Mouse (Mus musculus) heart, embryonic 11.5 days (tissue): Measurements from ENCODE around the gene Cldn9. TPM values are rescaled to one million over a fixed set of nuclear protein-coding genes. Genes with fewer than 3 reads are reported as not detected.

Source experiments
- ATAC-seq: fragments of 200-750 bp; cut with Nextera tagmentation; replicated peaks from 2 replicates; pipeline ENCODE4 v1.8.0; 2017; ENCODE audit warnings: moderate library complexity; ENCODE audit not compliant: insufficient number of reproducible peaks, low FRiP score, low TSS enrichment
- H3K27ac ChIP-seq: fragments of 300-500 bp; sonication (generic); 2 replicates; pipeline ENCODE4 v1.5.1; 2014; ENCODE audit warnings: mild to moderate bottlenecking, low read depth, low read length
- H3K27me3 ChIP-seq: fragments of 300-500 bp; sonication (generic); 2 replicates; pipeline ENCODE4 v1.6.1; 2014; ENCODE audit warnings: mild to moderate bottlenecking, low read length, mixed read lengths; ENCODE audit not compliant: control insufficient read depth, insufficient read depth
- H3K36me3 ChIP-seq: fragments of 300-500 bp; sonication (generic); 2 replicates; pipeline ENCODE4 v1.6.1; 2014; ENCODE audit warnings: mild to moderate bottlenecking, low read length, moderate library complexity, mixed read lengths; ENCODE audit not compliant: control insufficient read depth, insufficient read depth
- H3K4me1 ChIP-seq: fragments of 300-500 bp; sonication (generic); 2 replicates; pipeline ENCODE4 v1.6.1; 2014; ENCODE audit warnings: low read length; ENCODE audit not compliant: control insufficient read depth, insufficient read depth
- H3K4me2 ChIP-seq: fragments of 300-500 bp; sonication (generic); 2 replicates; pipeline ENCODE4 v1.6.1; 2014; ENCODE audit warnings: mild to moderate bottlenecking, moderate library complexity
- H3K4me3 ChIP-seq: fragments of 300-500 bp; sonication (generic); 2 replicates; pipeline ENCODE4 v1.5.1; 2014; ENCODE audit warnings: low read depth, low read length
- H3K9ac ChIP-seq: fragments of 300-500 bp; sonication (generic); 2 replicates; pipeline ENCODE4 v1.6.1; 2014; ENCODE audit warnings: mild to moderate bottlenecking, low read depth, low read length, moderate library complexity
- H3K9me3 ChIP-seq: fragments of 300-500 bp; sonication (generic); replicated peaks from 2 replicates; pipeline ENCODE4 v1.6.1; 2016; ENCODE audit warnings: low read length; ENCODE audit not compliant: control insufficient read depth
- WGBS: fragments of 180-500 bp; shearing (Covaris S2); extraction: QIAGEN DNeasy Blood & Tissue Kit; methylation state at CpG from one replicate; pipeline ENCODE4 v1.1.7; 2014; ENCODE audit not compliant: insufficient replicate concordance; 5-methylcytosine and 5-hydroxymethylcytosine counted together
- polyA plus RNA-seq: library from polyadenylated mRNA; unstranded; fragments of >200 nt; fragmentation: Nextera tagmentation; extraction: Ambion mirVana; gene quantifications from 2 replicates; pipeline ENCODE4 v1.2.1, GENCODE M21; 2014

Cldn9 gene
- polyA plus RNA-seq, 1 experiment from 2014 or later = 0.46 TPM

DNA sequence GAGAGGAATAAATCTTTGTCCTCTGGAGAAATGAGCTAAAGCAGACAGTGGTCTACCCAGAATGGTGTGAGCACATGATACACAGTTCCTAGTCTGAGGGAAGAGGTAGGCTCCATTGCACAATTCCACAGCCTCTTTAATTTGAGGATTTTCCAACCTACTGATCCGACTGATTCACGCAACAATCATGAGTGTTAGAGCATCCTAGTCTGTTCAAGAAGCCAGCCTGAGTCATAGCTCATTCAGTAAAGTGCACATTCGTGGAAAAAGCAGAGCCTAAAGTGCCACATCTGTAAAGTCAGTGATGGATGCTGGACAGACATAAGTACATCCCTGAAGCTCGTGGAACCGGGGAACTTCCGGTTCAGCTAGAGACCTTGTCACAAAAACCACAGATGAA, 32.5 kb downstream of the Cldn9 start:
- Histone ChIP-seq H3K4me2 (no peak overlapping the region), H3K4me1 (no peaks in the 10 kb centered on the region), H3K27me3 (0 out of 2 replicates have a peak, but pooled peaks cover under 1% of the 10 kb centered on the region), H3K27ac (no peak overlapping the region), H3K9me3 (no peaks in the 10 kb centered on the region), H3K9ac (no peak overlapping the region), H3K4me3 (no peak overlapping the region), H3K36me3 (no peaks in the 10 kb centered on the region)
- ATAC-seq = no peak
- 81% methylated on average over 6 of the region's 6 CpGs for WGBS

DNA sequence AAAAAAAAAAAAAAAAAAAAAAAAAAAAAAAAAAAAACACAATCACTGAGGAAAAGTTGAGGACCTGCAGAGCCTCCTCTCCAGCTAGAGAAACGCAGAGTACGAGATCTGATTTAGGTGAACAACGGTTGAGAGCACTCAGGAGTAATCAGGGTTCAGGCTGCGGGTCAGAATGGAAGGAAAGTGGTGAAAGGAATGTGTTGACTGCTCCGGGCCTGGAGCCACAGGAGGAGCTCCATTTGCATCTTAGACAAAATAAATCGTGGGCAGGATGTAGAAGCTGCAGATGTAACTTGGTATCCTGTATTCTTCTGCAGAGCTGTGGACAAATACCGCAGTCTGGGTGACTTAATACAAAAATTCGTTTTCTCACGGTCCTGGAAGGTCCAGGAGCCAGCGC, 37.9 kb downstream of the Cldn9 start:
- ATAC-seq = no peak
- WGBS = 19% methylated on average over 10 of the region's 10 CpGs
- Histone ChIP-seq H3K27me3 (peaks cover 18% of the 10 kb centered on the region), H3K4me2 (no peak overlapping the region), H3K27ac (no peak overlapping the region), H3K4me1 (no peaks in the 10 kb centered on the region), H3K9ac (no peak overlapping the region), H3K36me3 (no peaks in the 10 kb centered on the region), H3K4me3 (no peak overlapping the region), H3K9me3 (no peaks in the 10 kb centered on the region)

DNA sequence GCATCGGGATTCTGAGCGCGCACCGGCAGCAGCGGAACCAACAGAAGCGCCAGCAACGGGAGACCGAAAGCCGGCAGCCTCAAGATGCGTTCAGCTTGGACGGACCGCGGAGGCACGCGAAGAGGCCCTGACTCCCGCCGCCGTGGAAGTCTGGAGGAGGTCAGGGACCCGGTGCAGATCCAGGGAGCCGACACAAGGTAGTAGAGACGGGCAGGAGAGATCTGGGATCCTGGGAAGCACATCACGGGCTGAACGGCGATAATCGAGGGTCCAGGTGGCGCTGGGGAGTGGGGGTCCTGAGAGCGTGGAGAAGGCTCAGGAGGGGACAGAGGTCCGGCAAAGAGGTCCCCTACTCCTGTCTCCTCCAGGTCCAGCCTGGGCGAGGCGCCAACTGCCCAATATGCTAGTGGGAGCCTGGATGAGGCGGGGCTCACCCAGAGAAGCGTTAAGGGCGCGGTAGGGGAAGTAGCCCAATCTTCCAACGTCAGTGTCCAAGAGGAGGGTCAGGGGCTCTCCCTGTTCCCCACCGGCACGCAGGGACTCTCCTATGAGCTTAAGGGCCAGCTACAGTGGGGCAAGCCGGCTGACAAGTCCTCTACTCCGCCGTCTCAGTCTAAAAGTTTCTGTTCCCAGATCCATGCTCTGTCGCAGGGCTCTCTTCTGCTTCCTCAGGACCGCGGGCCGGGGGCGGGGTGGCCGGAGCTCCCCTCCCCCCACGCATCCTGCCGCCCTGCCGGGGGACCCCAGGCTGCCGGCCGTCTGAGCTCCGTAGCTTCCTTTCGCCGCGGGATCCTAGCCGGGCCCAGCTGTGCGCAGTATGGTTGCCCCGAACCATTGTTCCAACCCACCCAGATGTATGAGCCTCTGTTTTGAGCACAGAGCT, 39.0 kb downstream of the Cldn9 start, which contains the start of gene Mmp25:
Gene Mmp25, minus strand, starts transcription at position 665 of the 883 bp plus-strand sequence.
- H3K9ac ChIP-seq = peak within 1 kb of the TSS; percentile 12
- no peaks in the 10 kb centered on the region for H3K4me1 ChIP-seq
- H3K4me2 ChIP-seq = peak within 1 kb of the TSS; percentile 93
- no peaks in the 10 kb centered on the region for H3K9me3 ChIP-seq
- no peak within 1 kb of the TSS for H3K27ac ChIP-seq
- H3K36me3 ChIP-seq = no peaks in the 10 kb centered on the region
- peak; percentile 15; the same call in 1 of the 2 replicates for ATAC-seq
- H3K4me3 ChIP-seq = peak within 1 kb of the TSS; percentile 57
- under 1% methylated on average over 58 of the region's 58 CpGs for WGBS
- peaks cover 18% of the 10 kb centered on the region for H3K27me3 ChIP-seq

Other genes with a start within 250 kb of the Cldn9 start
- not detected in 2 replicates for gene Vmn2r117, start 204.3 kb downstream of the Cldn9 start, polyA plus RNA-seq
- gene Zfp213, start 119.8 kb downstream of the Cldn9 start, polyA plus RNA-seq = 15.1 and 17.4 TPM in 2 replicates
- 8.9 and 9.0 TPM in 2 replicates for gene Zfp13, start 84.5 kb downstream of the Cldn9 start, polyA plus RNA-seq
- gene Zscan10, start 83.2 kb downstream of the Cldn9 start, polyA plus RNA-seq = not detected in 2 replicates
- gene Mmp25, start 38.7 kb downstream of the Cldn9 start, polyA plus RNA-seq = 0.07 and 0.27 TPM in 2 replicates
- 0.24 TPM in 1 of 2 replicates, not detected in the other for gene Bicdl2, start 23.5 kb downstream of the Cldn9 start, polyA plus RNA-seq
- 382 and 389 TPM in 2 replicates for gene Hcfc1r1, start 10.4 kb downstream of the Cldn9 start, polyA plus RNA-seq
- gene Thoc6, start 10.1 kb downstream of the Cldn9 start, polyA plus RNA-seq = 40.9 and 41.0 TPM in 2 replicates
- 77.6 and 85.3 TPM in 2 replicates for gene Tnfrsf12a, start 6.6 kb downstream of the Cldn9 start, polyA plus RNA-seq
- gene Cldn6, start 4.8 kb downstream of the Cldn9 start, polyA plus RNA-seq = 3.3 and 3.9 TPM in 2 replicates
- 0.16 and 0.20 TPM in 2 replicates for gene 1520401A03Rik, start 38.8 kb upstream of the Cldn9 start, polyA plus RNA-seq
- 31.5 and 33.8 TPM in 2 replicates for gene Pkmyt1, start 42.3 kb upstream of the Cldn9 start, polyA plus RNA-seq
- 7.6 and 7.9 TPM in 2 replicates for gene Paqr4, start 56.8 kb upstream of the Cldn9 start, polyA plus RNA-seq
- 0.27 and 0.63 TPM in 2 replicates for gene Kremen2, start 61.8 kb upstream of the Cldn9 start, polyA plus RNA-seq
- gene Flywch1, start 87.6 kb upstream of the Cldn9 start, polyA plus RNA-seq = 60.5 and 62.4 TPM in 2 replicates
- 8.2 and 9.5 TPM in 2 replicates for gene Flywch2, start 102.1 kb upstream of the Cldn9 start, polyA plus RNA-seq
- 285 and 390 TPM in 2 replicates for gene Srrm2, start 106.5 kb upstream of the Cldn9 start, polyA plus RNA-seq
- 929 and 1,004 TPM in 2 replicates for gene Elob, start 145.1 kb upstream of the Cldn9 start, polyA plus RNA-seq
- not detected in 2 replicates for gene Prss33, start 152.0 kb upstream of the Cldn9 start, polyA plus RNA-seq
- not detected in 2 replicates for gene Prss32, start 159.8 kb upstream of the Cldn9 start, polyA plus RNA-seq
- gene Prss41, start 160.1 kb upstream of the Cldn9 start, polyA plus RNA-seq = 0.19 and 0.31 TPM in 2 replicates
- not detected in 2 replicates for gene Prss21, start 184.0 kb upstream of the Cldn9 start, polyA plus RNA-seq
- not detected in 2 replicates for gene Dcpp1, start 196.8 kb upstream of the Cldn9 start, polyA plus RNA-seq
- not detected in 2 replicates for gene Dcpp2, start 196.9 kb upstream of the Cldn9 start, polyA plus RNA-seq
- not detected in 2 replicates for gene Dcpp3, start 233.4 kb upstream of the Cldn9 start, polyA plus RNA-seq